Mouse (Mus musculus) liver, embryonic 15.5 days (tissue): ENCODE results near the gene Raly. TPM values are rescaled to one million over a fixed set of nuclear protein-coding genes. Genes with fewer than 3 reads are reported as not detected.

Source experiments
- ATAC-seq: fragments of 200-750 bp; cut with Nextera tagmentation; 2 replicates; pipeline ENCODE4 v1.8.0; 2017; ENCODE audit warnings: moderate number of reproducible peaks, mild to moderate bottlenecking, moderate library complexity; ENCODE audit not compliant: insufficient read depth
- H3K27ac ChIP-seq: fragments of 300-500 bp; sonication (generic); replicated peaks from 2 replicates; pipeline ENCODE4 v1.5.1; 2015; ENCODE audit warnings: mild to moderate bottlenecking, inconsistent platforms
- H3K27me3 ChIP-seq: fragments of 300-500 bp; sonication (generic); 2 replicates; pipeline ENCODE4 v1.6.1; 2015; ENCODE audit warnings: mild to moderate bottlenecking, inconsistent platforms
- H3K36me3 ChIP-seq: fragments of 300-500 bp; sonication (generic); replicated peaks from 2 replicates; pipeline ENCODE4 v1.6.1; 2015; ENCODE audit warnings: moderate library complexity, mild to moderate bottlenecking, inconsistent platforms
- H3K4me1 ChIP-seq: fragments of 300-500 bp; sonication (generic); replicated peaks from 2 replicates; pipeline ENCODE4 v1.6.1; 2015; ENCODE audit warnings: inconsistent platforms
- H3K4me2 ChIP-seq: fragments of 300-500 bp; sonication (generic); 2 replicates; pipeline ENCODE4 v1.6.1; 2015; ENCODE audit warnings: moderate library complexity, mild to moderate bottlenecking, inconsistent platforms
- H3K4me3 ChIP-seq: fragments of 300-500 bp; sonication (generic); replicated peaks from 2 replicates; pipeline ENCODE4 v1.5.1; 2015; ENCODE audit warnings: mild to moderate bottlenecking, inconsistent platforms
- H3K9ac ChIP-seq: fragments of 300-500 bp; sonication (generic); 2 replicates; pipeline ENCODE4 v1.6.1; 2015; ENCODE audit warnings: moderate library complexity, mild to moderate bottlenecking, inconsistent platforms
- H3K9me3 ChIP-seq: fragments of 300-500 bp; sonication (generic); replicated peaks from 2 replicates; pipeline ENCODE4 v1.6.1; 2016; ENCODE audit warnings: inconsistent platforms
- WGBS: fragments of 180-500 bp; shearing (Covaris S2); methylation state at CpG from one replicate; pipeline ENCODE4 v1.1.7; 2015; ENCODE audit warnings: mixed read lengths; ENCODE audit not compliant: insufficient replicate concordance; 5-methylcytosine and 5-hydroxymethylcytosine counted together
- polyA plus RNA-seq: library from polyadenylated mRNA; unstranded; fragments of >200 nt; fragmentation: Nextera tagmentation; extraction: Ambion mirVana; gene quantifications from 2 replicates; pipeline ENCODE4 v1.2.1, GENCODE M21; 2015

Raly gene
- polyA plus RNA-seq, 1 experiment from 2014 or later: 24.9 TPM

GRCm38 (mm10) chr2:154810821-154811220, 19.9 kb downstream of the Raly start:
- Histone ChIP-seq H3K4me2 (no peak overlapping the region), H3K27ac (no peak overlapping the region), H3K36me3 (peaks cover 13% of the 10 kb centered on the region), H3K9me3 (no peaks in the 10 kb centered on the region), H3K9ac (no peak overlapping the region), H3K4me3 (no peak overlapping the region), H3K4me1 (peaks cover 45% of the 10 kb centered on the region), H3K27me3 (no peaks in the 10 kb centered on the region)
- 90% methylated on average over 1 of the region's 1 CpGs for WGBS
- no peak for ATAC-seq

GRCm38 (mm10) chr2:154813426-154813825, 22.5 kb downstream of the Raly start:
- Histone ChIP-seq H3K36me3 (peaks cover 10% of the 10 kb centered on the region), H3K27ac (no peak overlapping the region), H3K4me1 (peaks cover 47% of the 10 kb centered on the region), H3K4me2 (no peak overlapping the region), H3K9me3 (no peaks in the 10 kb centered on the region), H3K9ac (no peak overlapping the region), H3K4me3 (no peak overlapping the region), H3K27me3 (no peaks in the 10 kb centered on the region)
- ATAC-seq: no peak
- WGBS: 86% methylated on average over 2 of the region's 2 CpGs

- Histone ChIP-seq H3K27me3 (no peaks in the 10 kb centered on the region), H3K27ac (no peak overlapping the region), H3K9me3 (no peaks in the 10 kb centered on the region), H3K4me2 (no peak overlapping the region), H3K36me3 (peaks cover 23% of the 10 kb centered on the region), H3K4me3 (no peak overlapping the region), H3K9ac (no peak overlapping the region), H3K4me1 (peaks cover 57% of the 10 kb centered on the region)
- 52% methylated on average over 3 of the region's 3 CpGs for WGBS
- ATAC-seq: no peak
Observed at GRCm38 (mm10) chr2:154817089-154817488, 26.2 kb downstream of the Raly start.

GRCm38 (mm10) chr2:154817788-154818187, 26.9 kb downstream of the Raly start:
- Histone ChIP-seq H3K4me1 (peaks cover 59% of the 10 kb centered on the region), H3K9ac (no peak overlapping the region), H3K36me3 (peaks cover 25% of the 10 kb centered on the region), H3K4me3 (no peak overlapping the region), H3K9me3 (no peaks in the 10 kb centered on the region), H3K27ac (no peak overlapping the region), H3K27me3 (no peaks in the 10 kb centered on the region), H3K4me2 (no peak overlapping the region)
- peak; percentile 8; the same call in 1 of the 2 replicates for ATAC-seq
- 7% methylated on average over 1 of the region's 1 CpGs for WGBS

- 54% methylated on average over 1 of the region's 1 CpGs for WGBS
- Histone ChIP-seq H3K9me3 (no peaks in the 10 kb centered on the region), H3K4me2 (no peak overlapping the region), H3K36me3 (peaks cover 26% of the 10 kb centered on the region), H3K27me3 (no peaks in the 10 kb centered on the region), H3K9ac (no peak overlapping the region), H3K4me3 (no peak overlapping the region), H3K4me1 (peaks cover 59% of the 10 kb centered on the region), H3K27ac (no peak overlapping the region)
- no peak for ATAC-seq
Observed at GRCm38 (mm10) chr2:154818599-154818998, 27.7 kb downstream of the Raly start.

DNA sequence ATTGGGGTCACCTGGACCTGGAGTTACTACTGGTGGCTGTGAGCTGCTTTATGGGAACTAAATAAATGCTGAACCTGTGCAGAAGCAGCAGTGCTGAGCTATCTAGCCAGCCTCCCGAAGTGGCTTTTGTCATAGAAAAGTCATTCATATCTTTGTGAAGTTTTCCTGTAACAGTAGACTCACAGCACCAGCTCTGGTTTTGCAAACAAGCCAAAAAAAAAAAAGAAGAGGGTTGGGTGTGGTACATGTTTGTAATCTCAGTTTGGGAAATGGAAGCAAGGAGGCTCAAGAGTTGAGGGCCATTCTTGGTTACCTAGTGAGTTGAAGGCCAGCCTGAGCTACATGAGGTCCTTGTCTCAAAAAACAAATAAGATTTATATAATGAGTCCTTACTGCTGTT, 29.4 kb downstream of the Raly start:
- no peak for ATAC-seq
- H3K27ac ChIP-seq: no peak overlapping the region
- H3K4me1 ChIP-seq: peaks cover 56% of the 10 kb centered on the region
- H3K36me3 ChIP-seq: peaks cover 29% of the 10 kb centered on the region
- no peak overlapping the region for H3K9ac ChIP-seq
- H3K9me3 ChIP-seq: no peaks in the 10 kb centered on the region
- no peak overlapping the region for H3K4me3 ChIP-seq
- no peaks in the 10 kb centered on the region for H3K27me3 ChIP-seq
- no peak overlapping the region for H3K4me2 ChIP-seq
- 26% methylated on average over 1 of the region's 1 CpGs for WGBS

DNA sequence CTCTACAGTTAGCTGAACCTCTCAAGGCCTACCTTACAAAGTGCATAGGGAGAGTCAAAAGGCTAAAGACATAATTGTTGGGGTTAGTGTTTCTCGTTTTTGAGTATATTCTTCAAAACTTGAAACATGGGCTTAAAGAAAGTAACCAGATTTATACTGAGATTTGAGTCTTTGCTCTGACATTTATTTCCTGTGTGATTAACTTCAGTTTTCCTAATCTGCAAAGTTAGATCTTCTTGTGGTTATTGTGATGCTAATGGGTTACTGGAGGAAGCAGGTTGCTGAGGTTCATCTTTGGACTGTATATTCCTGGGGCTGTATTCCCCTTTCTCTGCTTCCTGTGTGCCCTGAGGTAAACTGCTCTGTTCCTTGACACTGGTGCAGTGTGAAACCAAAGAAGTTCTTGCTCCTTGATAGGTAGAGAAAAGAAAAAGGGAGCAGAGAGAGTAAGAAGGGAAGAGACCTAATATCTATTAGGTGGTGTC, 35.2 kb downstream of the Raly start:
- WGBS: 73% methylated on average over 1 of the region's 1 CpGs
- ATAC-seq: no peak
- Histone ChIP-seq H3K4me2 (no peak overlapping the region), H3K27ac (no peak overlapping the region), H3K9ac (no peak overlapping the region), H3K36me3 (peaks cover 54% of the 10 kb centered on the region), H3K4me3 (no peak overlapping the region), H3K27me3 (no peaks in the 10 kb centered on the region), H3K9me3 (no peaks in the 10 kb centered on the region), H3K4me1 (peaks cover 28% of the 10 kb centered on the region)

DNA sequence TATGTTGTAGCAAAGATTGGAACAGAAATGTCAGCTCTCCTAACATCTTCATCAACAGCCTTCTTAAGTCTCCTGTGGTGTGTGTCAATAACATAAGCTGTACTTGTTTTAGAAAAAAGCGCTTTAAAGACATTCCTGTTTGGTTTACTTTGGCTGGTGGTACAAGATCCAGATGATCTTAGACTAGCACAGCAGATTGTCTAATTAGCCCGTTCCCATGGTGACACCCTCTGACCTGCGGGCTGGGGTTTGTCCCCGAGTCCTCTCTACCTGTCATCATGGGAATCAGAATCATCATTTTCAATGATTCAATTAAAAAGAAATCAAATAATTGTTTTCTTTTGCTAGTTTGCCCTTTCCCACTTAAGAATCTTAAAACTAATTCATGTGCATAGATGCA, 36.6 kb downstream of the Raly start:
- H3K4me1 ChIP-seq: peaks cover 33% of the 10 kb centered on the region
- H3K9me3 ChIP-seq: no peaks in the 10 kb centered on the region
- no peak overlapping the region for H3K27ac ChIP-seq
- ATAC-seq: no peak
- no peak overlapping the region for H3K4me2 ChIP-seq
- H3K27me3 ChIP-seq: no peaks in the 10 kb centered on the region
- 89% methylated on average over 4 of the region's 4 CpGs for WGBS
- H3K36me3 ChIP-seq: peaks cover 44% of the 10 kb centered on the region
- no peak overlapping the region for H3K4me3 ChIP-seq
- no peak overlapping the region for H3K9ac ChIP-seq

GRCm38 (mm10) chr2:154832471-154832870, 41.6 kb downstream of the Raly start:
- Histone ChIP-seq H3K27me3 (no peaks in the 10 kb centered on the region), H3K9ac (no peak overlapping the region), H3K9me3 (no peaks in the 10 kb centered on the region), H3K36me3 (peaks cover 29% of the 10 kb centered on the region), H3K27ac (no peak overlapping the region), H3K4me2 (no peak overlapping the region), H3K4me3 (no peak overlapping the region), H3K4me1 (peaks cover 34% of the 10 kb centered on the region)
- peak; percentile 49; the same call in 1 of the 2 replicates for ATAC-seq
- WGBS: 42% methylated on average over 4 of the region's 4 CpGs

GRCm38 (mm10) chr2:154834149-154834865, 43.4 kb downstream of the Raly start:
- Histone ChIP-seq H3K36me3 (peaks cover 22% of the 10 kb centered on the region), H3K9ac (no peak overlapping the region), H3K27ac (no peak overlapping the region), H3K9me3 (no peaks in the 10 kb centered on the region), H3K27me3 (no peaks in the 10 kb centered on the region), H3K4me2 (no peak overlapping the region), H3K4me3 (no peak overlapping the region), H3K4me1 (peaks cover 34% of the 10 kb centered on the region)
- ATAC-seq: no peak
- 93% methylated on average over 6 of the region's 6 CpGs for WGBS

DNA sequence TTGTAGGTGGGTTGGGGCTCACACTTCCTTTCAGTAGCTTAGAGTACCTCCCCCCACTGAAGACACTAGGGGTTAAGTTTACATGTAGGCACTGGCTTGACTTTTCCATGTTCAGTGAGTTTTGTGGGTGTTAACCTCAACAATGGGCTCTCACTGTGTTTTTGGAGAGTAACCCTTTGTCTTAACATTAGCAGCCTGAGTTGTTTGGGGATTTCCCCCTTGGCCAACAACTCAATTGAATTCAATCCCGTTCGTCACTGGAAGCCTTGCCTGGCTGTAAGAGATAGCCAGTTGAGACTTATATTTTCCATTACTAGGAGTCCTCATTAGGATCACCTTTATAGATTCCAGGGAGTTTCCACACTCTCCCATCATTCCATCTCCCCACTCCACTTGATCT, 45.6 kb downstream of the Raly start:
- no peak for ATAC-seq
- Histone ChIP-seq H3K9me3 (no peaks in the 10 kb centered on the region), H3K4me1 (peaks cover 14% of the 10 kb centered on the region), H3K36me3 (peaks cover 12% of the 10 kb centered on the region), H3K9ac (no peak overlapping the region), H3K4me3 (no peak overlapping the region), H3K27me3 (no peaks in the 10 kb centered on the region), H3K27ac (no peak overlapping the region), H3K4me2 (no peak overlapping the region)
- 91% methylated on average over 2 of the region's 2 CpGs for WGBS

- Histone ChIP-seq H3K9me3 (no peaks in the 10 kb centered on the region), H3K4me2 (no peak overlapping the region), H3K4me3 (no peak overlapping the region), H3K9ac (no peak overlapping the region), H3K27me3 (no peaks in the 10 kb centered on the region), H3K27ac (no peak overlapping the region), H3K36me3 (peaks cover 45% of the 10 kb centered on the region), H3K4me1 (0 out of 2 replicates have a peak, but pooled peaks cover 10% of the 10 kb centered on the region)
- ATAC-seq: no peak
Observed at GRCm38 (mm10) chr2:154848086-154848485, 57.2 kb downstream of the Raly start.
